Mouse (Mus musculus): ENCODE results near the gene Cacng6. TPM values are rescaled to one million over a fixed set of nuclear protein-coding genes. Genes with fewer than 3 reads are reported as not detected.
"Not testable (repeated sequence)": the region's sequence is repeated elsewhere in the genome, so short reads cannot be mapped to it uniquely, and the experiment has no call there.

The Cacng6 gene
- total and polyA plus RNA-seq, 2 experiments from 2014 or later: 0.28 TPM; not detected in 1

DNA sequence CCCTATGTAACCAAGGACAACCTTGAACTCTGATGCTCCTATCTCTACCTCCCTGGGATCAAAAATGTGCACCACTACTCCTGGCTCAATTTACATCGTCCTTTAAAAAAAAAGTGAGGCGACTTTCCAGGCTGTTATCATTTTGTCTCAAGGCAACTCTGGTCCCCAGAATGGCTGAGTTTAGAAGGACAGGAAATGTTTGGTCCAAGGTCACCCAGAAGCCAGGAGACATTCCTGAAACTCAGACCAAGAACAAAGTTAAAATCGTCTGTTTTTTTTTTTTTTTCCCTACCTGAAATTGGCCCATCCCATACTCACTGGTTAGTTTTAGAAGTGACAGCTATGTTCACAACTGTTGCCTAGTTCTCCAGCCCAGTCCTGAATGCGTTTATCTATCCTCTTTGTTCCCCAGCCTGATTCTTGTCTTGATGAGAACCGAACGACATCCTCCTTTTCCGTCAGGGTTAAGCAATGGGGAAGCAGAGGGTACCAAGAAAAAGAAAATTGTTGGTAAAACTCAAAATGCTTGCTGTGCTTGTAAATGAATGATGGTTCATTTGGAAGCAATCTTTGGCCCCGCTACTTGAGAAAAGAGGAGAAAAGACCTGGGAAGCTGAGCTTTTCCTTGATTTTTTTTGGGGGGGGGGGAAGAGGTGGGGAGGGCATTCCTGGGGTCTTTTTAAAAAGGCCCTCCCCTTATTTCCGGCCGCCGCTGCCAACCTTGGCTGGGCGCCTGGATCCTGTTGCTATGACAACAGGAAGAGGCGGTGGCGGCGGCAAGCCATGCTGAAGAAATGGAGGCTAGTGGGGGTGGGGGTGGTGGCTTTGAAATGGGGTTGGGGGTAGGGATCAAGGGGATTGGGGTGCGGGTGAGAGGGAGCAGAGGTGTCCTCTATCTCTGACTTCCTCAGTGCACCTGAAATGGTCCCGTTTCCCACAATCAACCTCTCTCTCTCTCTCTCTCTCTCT is 34.3 kb upstream of the Cacng6 start:
- 3% methylated on average over 17 of the region's 17 CpGs for WGBS
- TF ChIP-seq CTCF (IDR thresholded peaks at IDR 0.05; ENCODE audit: low read depth): no peak
- Histone ChIP-seq H3K9me3 (ENCODE audit: low read length) (no peaks in the 10 kb centered on the region), H3K9ac (replicated peaks; ENCODE audit: low read length) (peak overlapping the region; percentile 10; the same call in 1 of the 2 replicates), H3K4me1 (ENCODE audit: insufficient read depth, low read length) (peaks cover 14% of the 10 kb centered on the region), H3K36me3 (ENCODE audit: insufficient read depth, low read length) (no peaks in the 10 kb centered on the region), H3K27me3 (ENCODE audit: insufficient read depth, low read length) (no peaks in the 10 kb centered on the region), H3K4me2 (ENCODE audit: low read depth, low read length) (peak overlapping the region; percentile 76), H3K27ac (peak overlapping the region; percentile 26; the same call in 1 of the 2 replicates), H3K4me3 (ENCODE audit: low read length) (peak overlapping the region; percentile 50)
- ATAC-seq (peak; percentile 61), DNase-seq (ENCODE audit: low spot score) (peak; percentile 88)

DNA sequence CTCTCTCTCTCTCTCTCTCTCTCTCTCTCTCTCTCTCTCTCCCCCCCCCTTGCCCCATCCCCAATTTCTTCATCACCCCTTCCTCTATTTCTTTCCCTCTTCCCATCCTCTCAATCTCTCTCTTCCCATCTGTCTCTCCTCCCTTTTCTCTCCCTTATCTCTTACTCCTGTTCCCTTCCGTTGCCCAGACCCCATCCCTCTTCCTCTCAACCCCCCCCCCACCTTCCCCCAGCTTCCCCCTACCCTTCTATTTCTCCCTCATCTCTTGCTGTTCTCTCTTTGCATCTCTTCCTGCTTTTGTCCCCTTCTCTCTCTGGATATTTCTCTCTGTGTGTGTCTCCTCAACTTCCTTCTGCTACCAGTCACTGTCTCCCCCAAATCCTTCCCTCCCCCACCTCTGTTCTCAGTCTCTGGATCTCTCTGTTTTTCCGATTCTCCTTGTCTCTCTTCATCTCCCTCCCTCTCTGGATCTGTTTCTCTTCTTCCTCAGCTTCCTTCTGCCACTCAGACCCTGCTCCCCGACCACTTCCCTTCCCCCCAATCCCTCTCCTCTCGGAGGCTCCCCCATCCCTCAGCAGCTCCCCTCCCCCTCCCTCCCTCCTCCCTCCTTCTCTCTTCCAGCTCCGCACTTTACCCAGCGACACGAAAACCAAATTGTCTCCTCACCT is 33.4 kb upstream of the Cacng6 start, which contains the start of gene Cacng8:
Gene Cacng8 (plus strand): TSS at position 271 of the 668 bp plus-strand sequence.
- H3K36me3 ChIP-seq (ENCODE audit: insufficient read depth, low read length): 0 out of 2 replicates have a peak, but pooled peaks cover 3% of the 10 kb centered on the region
- H3K27me3 ChIP-seq (ENCODE audit: insufficient read depth, low read length): no peaks in the 10 kb centered on the region
- DNase-seq (ENCODE audit: low spot score) (peak; percentile 66), ATAC-seq (peak; percentile 39)
- peaks cover 14% of the 10 kb centered on the region for H3K4me1 ChIP-seq (ENCODE audit: insufficient read depth, low read length)
- 0% methylated on average over 7 of the region's 7 CpGs for WGBS
- peak within 1 kb of the TSS; percentile 56 for H3K9ac ChIP-seq (replicated peaks; ENCODE audit: low read length)
- peak within 1 kb of the TSS; percentile 50 for H3K4me3 ChIP-seq (ENCODE audit: low read length)
- TF ChIP-seq CTCF (IDR thresholded peaks at IDR 0.05; ENCODE audit: low read depth): no peak
- H3K9me3 ChIP-seq (ENCODE audit: low read length): no peaks in the 10 kb centered on the region
- peak within 1 kb of the TSS; percentile 26; the same call in 1 of the 2 replicates for H3K27ac ChIP-seq
- peak within 1 kb of the TSS; percentile 76 for H3K4me2 ChIP-seq (ENCODE audit: low read depth, low read length)

DNA sequence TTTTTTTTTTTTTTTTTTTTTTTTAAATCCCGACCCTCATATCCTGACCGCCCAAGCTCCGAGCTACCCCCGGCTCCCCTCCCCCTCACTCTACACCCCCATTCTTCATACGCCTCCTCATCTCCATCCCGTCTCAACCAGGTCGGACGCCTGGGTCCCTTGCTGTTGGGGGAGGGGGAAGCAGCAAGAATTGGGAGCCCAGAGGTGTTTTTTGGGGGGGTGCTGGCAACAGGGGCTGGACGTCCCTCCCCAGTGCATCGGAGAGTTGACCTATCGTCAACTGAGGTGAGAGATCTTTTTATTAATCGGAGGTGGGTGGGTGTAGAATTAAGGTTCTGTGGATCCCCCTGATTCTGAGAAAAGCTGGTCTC is 32.9 kb upstream of the Cacng6 start:
- no peaks in the 10 kb centered on the region for H3K9me3 ChIP-seq (ENCODE audit: low read length)
- ATAC-seq (peak; percentile 27), DNase-seq (ENCODE audit: low spot score) (no peak)
- 0 out of 2 replicates have a peak, but pooled peaks cover 3% of the 10 kb centered on the region for H3K36me3 ChIP-seq (ENCODE audit: insufficient read depth, low read length)
- WGBS: 3% methylated on average over 12 of the region's 12 CpGs
- TF ChIP-seq CTCF (IDR thresholded peaks at IDR 0.05; ENCODE audit: low read depth): no peak
- peak overlapping the region; percentile 21; the same call in 1 of the 2 replicates for H3K27ac ChIP-seq
- no peaks in the 10 kb centered on the region for H3K27me3 ChIP-seq (ENCODE audit: insufficient read depth, low read length)
- H3K4me1 ChIP-seq (ENCODE audit: insufficient read depth, low read length): peaks cover 14% of the 10 kb centered on the region
- peak overlapping the region; percentile 76 for H3K4me2 ChIP-seq (ENCODE audit: low read depth, low read length)
- H3K9ac ChIP-seq (replicated peaks; ENCODE audit: low read length): peak overlapping the region; percentile 56
- peak overlapping the region; percentile 50 for H3K4me3 ChIP-seq (ENCODE audit: low read length)

- Histone ChIP-seq H3K9ac (replicated peaks; ENCODE audit: low read length) (peak overlapping the region; percentile 56; the same call in 1 of the 2 replicates), H3K4me3 (ENCODE audit: low read length) (peak overlapping the region; percentile 50), H3K27me3 (ENCODE audit: insufficient read depth, low read length) (no peaks in the 10 kb centered on the region), H3K4me2 (ENCODE audit: low read depth, low read length) (peak overlapping the region; percentile 76), H3K36me3 (ENCODE audit: insufficient read depth, low read length) (0 out of 2 replicates have a peak, but pooled peaks cover 3% of the 10 kb centered on the region), H3K4me1 (ENCODE audit: insufficient read depth, low read length) (peaks cover 14% of the 10 kb centered on the region), H3K9me3 (ENCODE audit: low read length) (no peaks in the 10 kb centered on the region), H3K27ac (no peak overlapping the region)
- DNase-seq (ENCODE audit: low spot score) (peak; percentile 41), ATAC-seq (0 out of 2 replicates have a peak, but pooled peaks have one; percentile 33)
- TF ChIP-seq CTCF (IDR thresholded peaks at IDR 0.05; ENCODE audit: low read depth): no peak
- 11% methylated on average over 4 of the region's 4 CpGs for WGBS
These were observed 32.2 kb upstream of the Cacng6 start for GRCm38 (mm10) chr7:3391809-3392208.

- Histone ChIP-seq H3K4me1 (ENCODE audit: insufficient read depth, low read length) (peaks cover 5% of the 10 kb centered on the region; the same call in 1 of the 2 replicates), H3K36me3 (ENCODE audit: insufficient read depth, low read length) (0 out of 2 replicates have a peak, but pooled peaks cover 3% of the 10 kb centered on the region), H3K4me2 (ENCODE audit: low read depth, low read length) (peak overlapping the region; percentile 23), H3K27me3 (ENCODE audit: insufficient read depth, low read length) (no peaks in the 10 kb centered on the region), H3K9me3 (ENCODE audit: low read length) (no peaks in the 10 kb centered on the region), H3K27ac (no peak overlapping the region), H3K4me3 (ENCODE audit: low read length) (no peak overlapping the region), H3K9ac (replicated peaks; ENCODE audit: low read length) (no peak overlapping the region)
- ATAC-seq (no peak), DNase-seq (ENCODE audit: low spot score) (no peak)
- WGBS: 39% methylated on average over 10 of the region's 10 CpGs
- no peak for TF ChIP-seq CTCF (IDR thresholded peaks at IDR 0.05; ENCODE audit: low read depth)
These were observed 26.6 kb upstream of the Cacng6 start for GRCm38 (mm10) chr7:3397355-3397754.

DNA sequence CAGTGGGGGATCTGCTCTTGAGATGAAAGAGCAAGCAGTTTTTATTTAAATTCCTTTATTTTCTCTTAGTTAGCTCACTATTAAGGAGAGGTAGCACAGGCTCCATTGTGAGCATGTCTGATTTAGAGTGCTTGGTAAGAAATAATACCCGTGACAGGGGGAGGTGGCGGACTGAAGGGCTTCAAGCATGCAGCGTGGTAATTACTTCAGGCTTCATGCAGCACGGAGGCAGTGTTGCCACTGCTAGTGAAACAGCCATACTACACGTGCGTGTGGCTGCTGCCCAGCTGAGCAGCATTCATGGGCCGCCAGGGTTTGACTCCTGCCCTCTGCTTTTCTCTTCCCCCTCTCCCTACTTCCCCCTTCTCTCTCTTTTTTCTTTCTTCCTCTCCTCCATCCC is 26.2 kb upstream of the Cacng6 start:
- Histone ChIP-seq H3K9me3 (ENCODE audit: low read length) (no peaks in the 10 kb centered on the region), H3K4me3 (ENCODE audit: low read length) (no peak overlapping the region), H3K9ac (replicated peaks; ENCODE audit: low read length) (no peak overlapping the region), H3K36me3 (ENCODE audit: insufficient read depth, low read length) (0 out of 2 replicates have a peak, but pooled peaks cover 3% of the 10 kb centered on the region), H3K27me3 (ENCODE audit: insufficient read depth, low read length) (no peaks in the 10 kb centered on the region), H3K27ac (no peak overlapping the region), H3K4me2 (ENCODE audit: low read depth, low read length) (peak overlapping the region; percentile 23), H3K4me1 (ENCODE audit: insufficient read depth, low read length) (peaks cover 4% of the 10 kb centered on the region; the same call in 1 of the 2 replicates)
- 14% methylated on average over 7 of the region's 7 CpGs for WGBS
- TF ChIP-seq CTCF (IDR thresholded peaks at IDR 0.05; ENCODE audit: low read depth): no peak
- DNase-seq (ENCODE audit: low spot score) (peak; percentile 29), ATAC-seq (no peak; the same call in 1 of the 2 replicates)

DNA sequence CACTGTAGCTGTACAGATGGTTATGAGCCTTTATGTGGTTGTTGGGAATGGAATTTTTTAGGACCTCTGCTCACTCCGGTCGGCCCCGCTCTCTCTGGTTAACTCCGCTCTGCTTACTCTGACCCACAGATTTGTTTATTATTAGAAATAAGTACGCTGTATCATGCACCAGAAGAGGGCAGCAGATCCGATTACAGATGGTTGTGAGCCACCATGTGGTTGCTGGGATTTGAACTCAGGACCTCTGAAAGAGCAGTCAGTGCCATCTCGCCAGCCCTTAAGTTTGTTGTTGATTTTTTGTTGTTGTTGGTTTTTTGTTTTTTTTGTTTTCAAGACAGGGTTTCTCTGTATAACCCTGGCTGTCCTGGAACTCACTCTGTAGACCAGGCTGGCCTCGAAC is 25.6 kb upstream of the Cacng6 start:
- H3K4me3 ChIP-seq (ENCODE audit: low read length); DNase-seq (ENCODE audit: low spot score); H3K4me1 ChIP-seq (ENCODE audit: insufficient read depth, low read length); H3K27ac ChIP-seq; H3K9ac ChIP-seq (replicated peaks; ENCODE audit: low read length); H3K36me3 ChIP-seq (ENCODE audit: insufficient read depth, low read length); H3K9me3 ChIP-seq (ENCODE audit: low read length); H3K27me3 ChIP-seq (ENCODE audit: insufficient read depth, low read length); ATAC-seq; H3K4me2 ChIP-seq (ENCODE audit: low read depth, low read length): not testable (repeated sequence)
- 92% methylated on average over 8 of the region's 8 CpGs for WGBS

Data from hindbrain, postnatal 0 days (tissue).